Comparison of ENCODE assay signal across 24 mouse cellular contexts in the genomic region with DNA sequence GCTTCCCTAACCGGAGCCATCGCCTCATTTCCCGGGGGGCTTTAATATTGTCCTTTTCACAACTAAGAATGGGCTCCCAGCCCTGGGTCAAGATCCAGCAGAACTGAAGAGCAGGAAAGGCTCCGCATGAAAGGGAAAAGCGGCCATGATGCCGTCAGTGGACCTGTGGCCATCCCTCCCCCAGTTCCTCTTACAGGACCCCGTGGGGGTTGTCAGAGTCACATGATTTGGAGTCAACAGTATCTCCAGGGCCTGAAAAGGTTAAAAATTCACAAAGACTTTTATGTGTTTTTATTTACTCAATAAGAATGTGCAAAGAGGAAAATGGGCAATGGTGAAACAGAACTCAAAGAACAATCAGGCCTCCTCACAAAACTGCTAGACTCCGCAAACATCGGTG. TPM values are rescaled to one million over a fixed set of nuclear protein-coding genes. Genes with fewer than 3 reads are reported as not detected.
DNase-seq lines count a peak whose midpoint lies in the region; ATAC-seq and TF ChIP-seq lines count a peak whose summit lies in the region.
"Had no signal": no experiment of that assay in that cellular context is flagged by ENCODE, and none has a peak within 500 bp of the region (broad histone marks: within the 10 kb centered on the region; RNA-seq: fewer than 3 reads in every experiment).

No protein-coding gene starts in this region.

- no peaks in the 10 kb centered on the region for H3K27me3 ChIP-seq in forebrain, embryonic 12.5 days
- H3K27me3 ChIP-seq in forebrain, embryonic 14.5 days (replicated peaks; ENCODE audit: control insufficient read depth, insufficient read depth, low read length): no peaks in the 10 kb centered on the region
- H3K27me3 ChIP-seq in heart, embryonic 13.5 days (replicated peaks): no peaks in the 10 kb centered on the region
- H3K27me3 ChIP-seq in kidney, adult 2 months (replicated peaks; ENCODE audit: control insufficient read depth, insufficient read depth, low read length): no peaks in the 10 kb centered on the region
- H3K27me3 ChIP-seq in midbrain, embryonic 13.5 days: no peaks in the 10 kb centered on the region
- H3K27me3 ChIP-seq in midbrain, embryonic 16.5 days (ENCODE audit: control insufficient read depth, insufficient read depth, low read depth, low read length): no peaks in the 10 kb centered on the region
- H3K27me3 ChIP-seq: embryonic facial prominence, embryonic 12.5 days; hindbrain, embryonic 15.5 days; Patski had no signal

- no peak for TF ChIP-seq POLR2A in kidney, adult 2 months (IDR thresholded peaks at IDR 0.05; ENCODE audit: low read depth, low read length)

- no peak overlapping the region for H3K4me2 ChIP-seq in forebrain, embryonic 12.5 days
- no peak overlapping the region for H3K4me2 ChIP-seq in forebrain, embryonic 14.5 days (ENCODE audit: low read length)
- no peak overlapping the region for H3K4me2 ChIP-seq in heart, embryonic 13.5 days
- H3K4me2 ChIP-seq in midbrain, embryonic 13.5 days (replicated peaks): no peak overlapping the region
- no peak overlapping the region for H3K4me2 ChIP-seq in midbrain, embryonic 16.5 days (ENCODE audit: low read length)
- H3K4me2 ChIP-seq: embryonic facial prominence, embryonic 12.5 days; hindbrain, embryonic 15.5 days had no signal

- H3K9ac ChIP-seq in forebrain, embryonic 12.5 days: no peak overlapping the region
- no peak overlapping the region for H3K9ac ChIP-seq in forebrain, embryonic 14.5 days (ENCODE audit: low read length)
- H3K9ac ChIP-seq in heart, embryonic 13.5 days: no peak overlapping the region
- H3K9ac ChIP-seq in midbrain, embryonic 13.5 days (replicated peaks): no peak overlapping the region
- H3K9ac ChIP-seq in midbrain, embryonic 16.5 days (ENCODE audit: low read depth, low read length): no peak overlapping the region
- H3K9ac ChIP-seq: embryonic facial prominence, embryonic 12.5 days; forebrain, postnatal 0 days; hindbrain, embryonic 15.5 days had no signal

- no peaks in the 10 kb centered on the region for H3K36me3 ChIP-seq in forebrain, embryonic 12.5 days (replicated peaks)
- no peaks in the 10 kb centered on the region for H3K36me3 ChIP-seq in forebrain, embryonic 14.5 days (ENCODE audit: control insufficient read depth, insufficient read depth, low read length)
- no peaks in the 10 kb centered on the region for H3K36me3 ChIP-seq in heart, embryonic 13.5 days
- H3K36me3 ChIP-seq in kidney, adult 2 months (ENCODE audit: control insufficient read depth, insufficient read depth, low read length): no peaks in the 10 kb centered on the region
- H3K36me3 ChIP-seq in midbrain, embryonic 13.5 days: no peaks in the 10 kb centered on the region
- no peaks in the 10 kb centered on the region for H3K36me3 ChIP-seq in midbrain, embryonic 16.5 days (ENCODE audit: control insufficient read depth, insufficient read depth, low read length)
- H3K36me3 ChIP-seq: embryonic facial prominence, embryonic 12.5 days; hindbrain, embryonic 15.5 days had no signal

- 0 out of 2 replicates have a peak overlapping the region, but pooled peaks have one; percentile 5 for H3K27ac ChIP-seq in forebrain, embryonic 12.5 days
- no peak overlapping the region for H3K27ac ChIP-seq in forebrain, embryonic 14.5 days (ENCODE audit: low read depth, low read length)
- H3K27ac ChIP-seq in heart, embryonic 13.5 days (replicated peaks): peak overlapping the region; percentile 77; the same call in 1 of the 2 replicates
- no peak overlapping the region for H3K27ac ChIP-seq in kidney, adult 2 months (ENCODE audit: insufficient read depth, low read depth, low read length)
- peak overlapping the region; percentile 10; the same call in 1 of the 2 replicates for H3K27ac ChIP-seq in midbrain, embryonic 13.5 days
- H3K27ac ChIP-seq in midbrain, embryonic 16.5 days (ENCODE audit: low read length): no peak overlapping the region
- H3K27ac ChIP-seq: embryonic facial prominence, embryonic 12.5 days; hindbrain, embryonic 15.5 days had no signal

- H3K4me3 ChIP-seq in forebrain, embryonic 12.5 days (replicated peaks): no peak overlapping the region
- H3K4me3 ChIP-seq in forebrain, embryonic 14.5 days (ENCODE audit: low read depth, low read length): no peak overlapping the region
- no peak overlapping the region for H3K4me3 ChIP-seq in heart, embryonic 13.5 days
- H3K4me3 ChIP-seq in kidney, adult 2 months (ENCODE audit: insufficient read depth, low read depth, low read length): no peak overlapping the region
- H3K4me3 ChIP-seq in midbrain, embryonic 13.5 days (replicated peaks): no peak overlapping the region
- no peak overlapping the region for H3K4me3 ChIP-seq in midbrain, embryonic 16.5 days (ENCODE audit: low read depth, low read length)
- H3K4me3 ChIP-seq: embryonic facial prominence, embryonic 12.5 days; heart, adult 2 months; hindbrain, embryonic 15.5 days had no signal

- WGBS in forebrain, embryonic 12.5 days: 92% methylated on average over 9 of the region's 9 CpGs
- WGBS in forebrain, embryonic 14.5 days: 94% methylated on average over 9 of the region's 9 CpGs
- WGBS in heart, embryonic 13.5 days: 86% methylated on average over 9 of the region's 9 CpGs
- 63% methylated on average over 9 of the region's 9 CpGs for WGBS in kidney, adult 2 months
- 87% methylated on average over 9 of the region's 9 CpGs for WGBS in midbrain, embryonic 13.5 days
- 90% methylated on average over 9 of the region's 9 CpGs for WGBS in midbrain, embryonic 16.5 days

- H3K9me3 ChIP-seq in forebrain, embryonic 12.5 days: no peaks in the 10 kb centered on the region
- no peaks in the 10 kb centered on the region for H3K9me3 ChIP-seq in forebrain, embryonic 14.5 days (replicated peaks; ENCODE audit: control insufficient read depth, low read length)
- H3K9me3 ChIP-seq in heart, embryonic 13.5 days: no peaks in the 10 kb centered on the region
- no peaks in the 10 kb centered on the region for H3K9me3 ChIP-seq in midbrain, embryonic 13.5 days
- no peaks in the 10 kb centered on the region for H3K9me3 ChIP-seq in midbrain, embryonic 16.5 days (replicated peaks; ENCODE audit: control insufficient read depth, low read length, poor library complexity, severe bottlenecking)
- H3K9me3 ChIP-seq: embryonic facial prominence, embryonic 12.5 days; hindbrain, embryonic 15.5 days had no signal

- DNase-seq in forebrain, embryonic 14.5 days (ENCODE audit: low spot score): no peak
- no peak for DNase-seq in heart, adult 11 months
- DNase-seq in kidney, adult 2 months: peak; percentile 57
- no peak for DNase-seq in kidney, postnatal 10 days
- DNase-seq: adrenal gland, postnatal 14 days; B cell, adult 2 months; cerebellum, adult 11-12 months; cerebellum, adult 9-10 months; cerebellum, postnatal 25 days; forebrain, postnatal 0 days; gastrocnemius, postnatal 36 days; heart, adult 2 months; heart, postnatal 14 days had no signal

- ATAC-seq in forebrain, embryonic 12.5 days (ENCODE audit: low FRiP score): no peak
- ATAC-seq in forebrain, embryonic 14.5 days: no peak
- ATAC-seq in heart, embryonic 13.5 days (ENCODE audit: extremely low read depth, insufficient number of reproducible peaks, low FRiP score, low TSS enrichment): no peak
- ATAC-seq in midbrain, embryonic 13.5 days: no peak
- no peak for ATAC-seq in midbrain, embryonic 16.5 days
- ATAC-seq: activated CD4-positive, CD25-positive, alpha-beta regulatory T cell, adult 4 months; CD4-positive, CD25-positive, alpha-beta regulatory T cell, adult 4 months; forebrain, postnatal 0 days; inflammation-experienced regulatory T-cells, adult 6 months; intestine, postnatal 0 days; Patski had no signal

- TF ChIP-seq CTCF in kidney, adult 2 months (conservative IDR thresholded peaks at IDR 0.05; ENCODE audit: insufficient read depth, insufficient read length, low read depth, low read length): no peak

- H3K4me1 ChIP-seq in forebrain, embryonic 12.5 days: peaks cover 58% of the 10 kb centered on the region
- peaks cover 36% of the 10 kb centered on the region for H3K4me1 ChIP-seq in forebrain, embryonic 14.5 days (ENCODE audit: control insufficient read depth, insufficient read depth, low read length)
- peaks cover 89% of the 10 kb centered on the region for H3K4me1 ChIP-seq in heart, embryonic 13.5 days
- H3K4me1 ChIP-seq in kidney, adult 2 months (ENCODE audit: control insufficient read depth, insufficient read depth, low read length): peaks cover 65% of the 10 kb centered on the region
- peaks cover 62% of the 10 kb centered on the region for H3K4me1 ChIP-seq in midbrain, embryonic 13.5 days (replicated peaks)
- peaks cover 43% of the 10 kb centered on the region for H3K4me1 ChIP-seq in midbrain, embryonic 16.5 days (ENCODE audit: control insufficient read depth, insufficient read depth, low read length)

RNA-seq across cellular contexts. Expression of a gene that starts 36.5 kb away (rescaled TPM):
- polyA plus RNA-seq in forebrain, embryonic 12.5 days (2016; fragmentation: Nextera tagmentation; extraction: Ambion mirVana): 12.3 and 14.2 TPM in 2 replicates
- polyA plus RNA-seq in forebrain, embryonic 14.5 days (2014; fragmentation: Nextera tagmentation; extraction: Ambion mirVana): 16.2 and 17.1 TPM in 2 replicates
- polyA plus RNA-seq in heart, embryonic 13.5 days (2015; fragmentation: Nextera tagmentation; extraction: Ambion mirVana): 10.1 and 10.2 TPM in 2 replicates
- 40.4 and 43.9 TPM in 2 replicates for polyA plus RNA-seq in kidney, adult 2 months (2012; rRNA removed)
- 9.3 and 9.9 TPM in 2 replicates for polyA plus RNA-seq in midbrain, embryonic 13.5 days (2015; fragmentation: Nextera tagmentation; extraction: Ambion mirVana)
- polyA plus RNA-seq in midbrain, embryonic 16.5 days (2015; fragmentation: Nextera tagmentation; extraction: Ambion mirVana): 9.6 and 10.1 TPM in 2 replicates

Comparison
In these comparisons a context has a peak if more than half of its experiments do, and no peak if none do; other contexts are left out.
1. H3K27ac ChIP-seq: peak in forebrain, embryonic 12.5 days (single experiment), heart, embryonic 13.5 days (single experiment) and midbrain, embryonic 13.5 days (single experiment); none in forebrain, embryonic 14.5 days (single experiment), kidney, adult 2 months (single experiment) and midbrain, embryonic 16.5 days (single experiment).